Mouse (Mus musculus) olfactory bulb, adult 2 months (tissue): ENCODE measurements around the gene Dcaf8.

Experiments used
- CTCF ChIP-seq: fragments of 200-500 bp; IDR thresholded peaks from 2 replicates; pipeline ENCODE4 v1.5.1; 2012; ENCODE audit warnings: low read depth, mild to moderate bottlenecking, low read length, moderate library complexity; ENCODE audit not compliant: insufficient read depth
- POLR2A ChIP-seq: fragments of 200-500 bp; IDR thresholded peaks from 2 replicates; pipeline ENCODE4 v1.6.1; 2012; ENCODE audit warnings: mild to moderate bottlenecking, low read depth, low read length, moderate library complexity; ENCODE audit not compliant: insufficient read depth

- no peak for TF ChIP-seq CTCF
- no peak for TF ChIP-seq POLR2A
Observed at GRCm38 (mm10) chr1:172192217-172192616, 44.3 kb downstream of the Dcaf8 start.
